Mouse (Mus musculus) liver, embryonic 14.5 days (tissue): ENCODE measurements at regions not wholly inside any gene's neighbourhood (a gene's known extent, or its start where the extent isn't known, plus 50 kb on each side); places are given as distances from the start of the nearest gene placed in this dataset.

Experiments used
- CTCF ChIP-seq: IDR thresholded peaks from 2 replicates; pipeline ENCODE4 v1.5.1; 2016; ENCODE audit warnings: antibody characterized with exemption, low read depth, control low read depth
- EP300 ChIP-seq: IDR thresholded peaks from 2 replicates; pipeline ENCODE4 v1.6.1; 2016; ENCODE audit warnings: antibody characterized with exemption, low read depth

DNA sequence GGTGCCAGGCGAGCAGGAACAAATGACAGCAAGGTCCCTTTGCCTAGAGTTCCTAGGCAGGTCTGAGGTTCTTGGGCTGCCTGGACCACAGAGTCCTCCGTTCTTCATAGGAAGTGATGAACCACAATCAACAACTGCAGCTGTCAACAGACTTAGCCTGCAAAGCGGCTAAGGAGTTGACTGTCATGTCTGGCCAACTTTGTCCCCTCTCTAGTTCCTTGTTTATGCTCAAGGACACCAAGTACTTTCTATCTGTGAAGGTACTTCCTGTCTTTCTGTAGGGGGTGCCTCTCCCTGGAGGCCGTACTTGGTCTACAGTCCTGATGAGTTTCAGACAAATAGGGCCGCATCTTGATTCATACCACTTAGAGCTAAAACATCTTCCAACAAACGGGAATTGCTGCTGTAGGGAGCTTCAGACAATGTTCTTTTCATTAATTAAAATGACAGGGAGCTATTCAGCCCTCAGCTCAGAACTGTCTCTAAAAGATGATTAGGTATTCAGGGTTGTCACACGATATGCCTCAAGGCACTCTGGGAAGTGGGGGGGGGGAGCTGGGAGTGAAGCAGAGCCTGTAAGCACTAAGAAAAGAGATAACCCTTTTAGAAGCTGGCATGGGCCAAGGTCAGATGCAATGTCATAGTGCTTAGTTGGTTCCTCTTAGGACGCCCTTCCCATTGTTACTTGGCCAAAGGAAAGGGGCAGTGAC lies 299.4 kb downstream of the Fut8 start:
- TF ChIP-seq CTCF: no peak
- TF ChIP-seq EP300: no peak
